Mouse (Mus musculus) gastrocnemius, postnatal 4 days (tissue): ENCODE results near the gene Vim. TPM values are rescaled to one million over a fixed set of nuclear protein-coding genes. Genes with fewer than 3 reads are reported as not detected.

Experiments
- DNase-seq, 2 experiments: peaks; one replicate each; pipeline ENCODE4 v3.0.0; 2021 to 2022; ENCODE audit warnings: low spot score in 2 of 2, mixed read lengths in 2 of 2
- long read RNA-seq, 2 experiments: library from polyadenylated mRNA; stranded (forward); transcript quantifications; one replicate each; pipeline ENCODE4 v2.0.0; 2021
- total RNA-seq, 2 experiments: library from RNA; stranded (reverse); gene quantifications; 2 replicates each; pipeline ENCODE4 v1.2.3; 2021

Vim gene
- 1,000 to 10,000 TPM; 1,312 to 1,441 TPM for total RNA-seq
- long read RNA-seq, experiment 1, transcript Vim-203 (5 exons, 535 nt) = minor isoform, 5 of 563 reads
- long read RNA-seq, experiment 1, transcript Vim-201 (9 exons, 2,193 nt) = major isoform, 528 of 563 reads
- long read RNA-seq, experiment 1, partial matches to known transcripts = 14 of 563 reads
- long read RNA-seq, experiment 1, other reads (novel, unspliced or antisense) = 15 of 563 reads
- long read RNA-seq, experiment 2, transcript Vim-201 (9 exons, 2,193 nt) = major isoform, 653 of 680 reads
- long read RNA-seq, experiment 2, partial matches to known transcripts = 14 of 680 reads
- long read RNA-seq, experiment 2, other reads (novel, unspliced or antisense) = 10 of 680 reads

DNA sequence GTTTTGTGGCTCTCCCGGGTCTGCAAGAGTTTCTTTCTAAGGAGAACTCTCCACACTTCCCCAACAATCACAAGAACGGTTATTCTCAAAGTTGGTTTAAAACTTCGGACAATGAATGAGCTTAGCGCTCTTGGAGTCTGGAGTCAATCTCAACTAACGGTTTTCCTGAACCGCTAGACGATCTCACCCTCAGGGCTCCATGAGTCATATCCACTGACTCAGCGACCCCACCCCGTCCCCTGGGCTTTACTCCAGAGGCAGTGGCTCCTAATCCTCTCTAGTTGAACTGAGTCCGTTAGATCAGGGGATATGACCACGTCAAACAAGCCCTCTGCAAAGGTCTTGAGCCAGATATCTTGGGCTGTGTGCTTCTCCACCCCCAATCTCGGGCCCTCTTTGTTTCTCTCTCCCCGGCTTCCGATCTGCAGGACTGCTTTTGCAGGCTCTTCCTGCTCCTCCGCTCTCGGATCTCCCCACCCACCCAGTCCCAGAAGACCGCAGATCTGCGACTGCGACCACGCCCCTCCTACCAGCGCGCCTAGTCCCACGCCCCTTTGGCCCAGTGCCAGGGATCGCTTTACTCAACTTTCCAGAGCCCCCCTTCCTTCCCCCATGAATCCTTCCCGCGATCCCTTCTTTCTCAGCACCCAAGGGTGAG, at the start of gene Vim:
Gene Vim, plus strand, starts transcription at position 520 of the 658 bp plus-strand sequence.
- peak; percentile 88 to 94 for DNase-seq

DNA sequence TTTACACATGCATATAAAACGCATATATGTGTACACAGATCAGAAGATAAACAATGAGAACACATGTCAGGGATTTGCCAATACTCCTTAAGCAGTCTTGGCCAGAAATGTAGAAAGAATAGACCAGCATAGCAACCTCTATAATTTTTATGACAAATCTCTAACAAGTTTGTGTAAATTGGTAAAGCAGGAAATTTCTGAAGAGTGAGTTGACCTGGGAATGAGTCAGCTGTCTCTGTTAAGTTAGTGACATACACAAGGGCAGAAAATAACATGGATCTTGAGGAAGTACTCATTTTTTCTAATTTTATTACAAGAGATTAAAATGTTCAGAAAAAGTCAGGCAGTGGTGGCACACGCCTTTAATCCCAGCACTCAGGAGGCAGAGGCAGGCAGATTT, 47.5 kb upstream of the Vim start:
- DNase-seq = no peak

DNA sequence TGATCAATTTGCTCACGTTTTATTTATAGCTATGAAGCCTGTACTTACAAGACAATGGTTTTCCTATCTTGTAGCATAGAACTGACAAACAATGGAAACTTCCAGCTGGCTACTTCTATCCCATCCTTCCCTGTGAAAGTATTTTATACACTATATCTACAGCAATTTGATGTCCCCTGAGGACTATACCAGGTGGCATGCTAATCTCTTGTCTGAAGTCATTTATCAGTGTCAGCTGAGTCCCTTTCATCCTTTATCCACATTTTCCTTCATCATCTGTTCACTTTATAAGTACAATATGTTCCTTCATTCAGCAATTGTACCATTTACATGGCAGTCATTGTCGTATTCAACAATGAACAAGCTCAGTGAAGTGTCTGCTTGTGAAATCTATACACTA, 46.6 kb upstream of the Vim start:
- DNase-seq = no peak

DNA sequence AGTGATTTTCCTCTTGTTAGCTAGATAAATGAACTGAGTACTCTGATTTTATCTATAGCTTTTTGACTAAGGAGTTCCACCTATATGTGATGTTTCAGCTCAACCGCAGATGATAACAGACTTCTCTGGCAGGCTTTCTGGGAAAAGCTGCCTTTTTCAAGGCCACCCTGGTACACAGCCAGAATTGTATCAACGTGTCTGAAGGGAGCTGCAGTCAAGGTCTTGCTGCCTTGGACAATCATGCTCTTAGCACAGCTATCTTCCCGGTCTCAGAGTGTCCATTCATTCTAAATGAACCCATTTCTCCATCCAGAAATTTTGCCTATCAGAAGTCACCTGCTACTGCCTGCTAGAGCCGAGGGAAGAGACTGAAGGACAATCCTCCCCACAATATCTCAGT, 46.2 kb upstream of the Vim start:
- no peak for DNase-seq

DNA sequence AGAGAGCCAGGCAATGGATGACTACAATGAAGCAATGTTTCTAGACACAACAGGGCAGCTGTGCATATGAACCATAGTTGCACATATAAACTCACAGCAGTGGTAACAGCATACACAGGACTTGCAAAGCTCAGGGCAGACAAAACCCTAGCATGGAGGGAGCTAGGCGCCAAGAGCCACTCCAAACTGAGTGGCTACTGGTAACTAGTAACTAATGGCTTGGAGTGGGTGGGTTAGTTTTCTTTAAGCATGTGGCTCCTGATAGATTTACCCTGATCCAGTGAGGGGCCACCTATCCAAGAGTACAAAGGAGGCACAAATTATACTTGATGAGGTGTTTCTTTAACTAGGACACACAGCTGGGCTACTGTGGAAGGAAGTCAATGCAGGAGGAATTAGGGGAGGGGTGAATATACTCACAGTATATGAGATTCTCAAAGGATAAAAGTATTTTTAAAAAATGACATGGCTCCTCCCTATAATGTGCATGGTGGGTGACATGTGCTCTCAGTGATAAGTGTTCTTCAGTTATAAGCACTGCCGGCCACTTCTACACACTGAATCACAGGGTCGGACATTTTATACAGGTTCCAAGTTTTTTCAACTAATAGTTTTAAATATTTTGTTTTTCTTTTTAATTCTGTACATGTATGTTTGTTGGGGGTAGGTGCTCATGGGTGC, 44.3 kb upstream of the Vim start:
- DNase-seq = no peak

DNA sequence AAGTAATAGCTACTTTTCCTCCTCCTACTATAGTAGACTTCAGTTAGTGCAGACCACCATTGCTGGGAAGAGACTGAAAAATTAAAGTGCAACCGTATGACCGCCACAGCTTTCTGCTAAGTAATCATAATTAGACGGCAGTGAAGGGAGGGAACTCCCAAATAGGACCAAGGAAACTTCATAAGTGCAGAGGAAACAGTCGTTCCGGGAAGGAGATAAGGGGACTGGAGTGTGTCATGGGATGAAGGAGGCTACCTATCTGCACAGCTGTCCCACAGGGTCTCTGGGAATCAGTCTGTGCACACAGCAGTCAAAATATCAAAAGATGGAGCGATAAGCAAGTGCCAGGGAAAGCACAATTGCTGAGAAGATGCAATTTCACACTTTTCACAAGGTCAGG, 43.1 kb upstream of the Vim start:
- no peak for DNase-seq

DNA sequence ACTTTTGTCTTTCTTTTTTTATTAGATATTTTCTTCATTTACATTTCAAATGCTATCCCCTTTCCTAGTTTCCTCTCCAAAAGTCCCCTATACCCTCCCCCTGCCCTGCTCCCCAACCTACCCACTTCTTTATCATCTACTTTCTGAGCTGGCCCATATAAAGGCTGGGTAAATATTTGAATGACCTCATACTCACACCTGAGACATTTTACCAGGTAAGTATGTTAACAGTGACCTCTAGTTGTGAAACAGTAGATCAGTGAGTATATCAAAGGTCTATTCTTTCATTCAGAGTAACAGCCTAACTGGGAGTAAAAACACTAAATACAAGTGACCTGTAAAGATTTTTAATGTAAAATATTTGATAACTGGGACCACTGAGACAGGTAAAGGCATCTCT, 37.0 kb upstream of the Vim start:
- no peak for DNase-seq

DNA sequence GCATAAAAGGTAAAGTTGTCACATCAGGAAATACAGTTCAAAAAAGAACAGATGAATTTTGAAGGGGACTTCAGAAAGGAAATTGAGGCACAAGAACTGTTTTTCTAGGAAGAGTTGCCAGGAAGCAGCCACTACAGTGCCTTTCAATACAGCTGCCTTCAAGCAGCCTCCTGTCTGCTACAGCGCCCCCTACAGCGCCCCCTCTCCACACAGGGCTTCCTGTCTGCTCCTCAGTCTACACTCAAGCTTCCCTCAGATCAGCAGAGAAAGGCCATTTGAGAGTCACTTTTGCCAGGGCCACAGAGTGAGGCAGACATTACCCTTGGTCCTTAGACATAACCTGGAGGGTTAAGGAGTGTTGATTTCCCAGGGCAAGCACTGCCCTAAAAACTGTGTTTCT, 36.0 kb upstream of the Vim start:
- DNase-seq = no peak

DNA sequence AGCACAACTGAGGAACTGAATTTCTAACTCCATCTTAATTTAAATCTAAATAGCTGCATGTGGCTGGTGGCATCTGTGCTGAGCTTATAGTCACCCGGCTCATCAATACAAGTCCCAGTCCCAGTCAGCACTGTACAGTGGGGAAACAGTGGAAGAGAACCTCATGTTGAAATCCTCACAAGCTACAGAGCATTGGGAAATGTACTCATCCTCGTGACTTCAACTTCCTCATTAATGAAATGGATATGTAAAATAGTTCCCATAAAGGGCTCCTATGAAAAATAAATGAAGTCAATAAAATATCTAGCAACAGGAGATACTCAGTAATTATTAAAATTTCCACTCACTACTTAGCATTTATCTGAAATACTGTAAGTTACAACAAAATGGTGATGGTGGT, 35.5 kb upstream of the Vim start:
- DNase-seq = no peak

DNA sequence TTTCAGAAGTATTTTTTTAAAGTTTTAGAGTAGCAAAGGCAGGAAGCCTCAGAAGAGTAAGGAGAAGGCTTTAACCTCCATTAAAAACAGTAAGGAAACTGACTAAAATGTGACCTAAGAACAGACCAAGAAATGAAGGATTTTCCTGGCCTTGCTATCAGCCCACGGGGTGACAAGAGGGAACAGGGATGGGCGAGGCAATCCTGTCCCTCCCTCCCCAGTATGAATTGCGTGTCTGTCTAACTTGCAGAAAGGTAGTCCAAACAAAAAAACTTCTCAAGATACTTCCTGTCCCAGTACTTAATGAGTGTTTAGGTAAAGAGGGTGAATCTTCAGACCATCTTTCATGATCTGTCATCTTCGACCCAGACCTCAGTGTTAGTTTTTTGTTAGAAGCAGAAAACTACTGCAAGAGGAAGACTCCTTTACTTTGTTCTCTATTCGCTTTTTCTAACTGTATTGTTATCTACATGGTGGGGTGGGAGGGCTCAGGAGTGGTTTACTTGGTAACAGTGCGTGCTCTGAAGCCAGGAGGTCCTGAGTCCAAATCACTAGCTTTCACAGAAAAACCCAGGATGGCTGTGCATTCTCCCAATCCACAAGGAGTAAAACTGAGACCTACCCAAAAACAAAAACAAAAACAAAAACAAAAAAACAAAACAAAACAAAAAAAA, 34.9 kb upstream of the Vim start:
- DNase-seq = no peak

DNA sequence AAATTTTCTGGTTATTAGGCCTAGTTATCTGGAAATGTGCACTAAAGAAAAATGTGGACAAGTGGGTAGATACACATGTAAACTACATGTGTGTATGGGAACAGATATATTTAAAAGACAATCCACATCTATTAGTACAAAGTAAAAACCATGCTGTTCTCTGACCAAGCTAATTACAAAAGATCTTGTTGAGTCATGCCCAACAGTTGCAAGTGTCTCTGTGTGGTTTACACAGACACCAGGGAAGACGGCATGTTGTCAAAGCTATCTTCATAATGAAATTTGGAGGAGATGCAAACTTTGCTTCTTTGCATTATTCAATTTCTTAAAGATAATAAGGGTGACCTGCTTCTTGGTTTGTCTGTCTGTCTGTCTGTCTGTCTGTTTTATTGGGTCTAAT, 33.9 kb upstream of the Vim start:
- no peak for DNase-seq

DNA sequence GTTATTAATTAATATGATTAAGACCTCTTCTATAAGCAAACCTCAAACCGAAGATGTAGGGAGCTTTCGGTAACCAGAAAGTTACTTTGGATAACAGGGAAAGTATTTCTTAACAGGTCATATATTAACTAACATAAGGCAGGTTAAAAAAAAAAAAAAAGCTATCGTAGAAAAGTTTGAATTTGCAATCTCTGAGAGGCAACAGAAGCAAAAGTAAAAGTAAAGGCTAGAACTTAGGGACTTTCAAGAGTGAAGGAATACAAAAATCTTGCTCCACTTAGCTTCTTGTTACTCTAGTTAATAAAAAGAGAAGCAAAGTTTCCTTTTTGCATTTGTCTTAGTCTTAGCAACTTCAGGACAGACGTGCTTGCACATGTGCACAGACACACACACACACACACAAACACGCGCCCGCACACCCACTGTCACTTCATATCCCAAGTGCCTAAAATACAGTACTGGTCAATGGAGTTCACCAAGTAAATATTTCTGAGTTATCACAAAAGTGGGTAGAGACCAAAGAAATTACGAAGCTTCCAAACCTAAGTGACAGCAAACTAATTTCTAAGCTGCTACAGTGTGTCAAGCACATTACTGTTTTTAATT, 30.1 kb upstream of the Vim start:
- no peak for DNase-seq

DNA sequence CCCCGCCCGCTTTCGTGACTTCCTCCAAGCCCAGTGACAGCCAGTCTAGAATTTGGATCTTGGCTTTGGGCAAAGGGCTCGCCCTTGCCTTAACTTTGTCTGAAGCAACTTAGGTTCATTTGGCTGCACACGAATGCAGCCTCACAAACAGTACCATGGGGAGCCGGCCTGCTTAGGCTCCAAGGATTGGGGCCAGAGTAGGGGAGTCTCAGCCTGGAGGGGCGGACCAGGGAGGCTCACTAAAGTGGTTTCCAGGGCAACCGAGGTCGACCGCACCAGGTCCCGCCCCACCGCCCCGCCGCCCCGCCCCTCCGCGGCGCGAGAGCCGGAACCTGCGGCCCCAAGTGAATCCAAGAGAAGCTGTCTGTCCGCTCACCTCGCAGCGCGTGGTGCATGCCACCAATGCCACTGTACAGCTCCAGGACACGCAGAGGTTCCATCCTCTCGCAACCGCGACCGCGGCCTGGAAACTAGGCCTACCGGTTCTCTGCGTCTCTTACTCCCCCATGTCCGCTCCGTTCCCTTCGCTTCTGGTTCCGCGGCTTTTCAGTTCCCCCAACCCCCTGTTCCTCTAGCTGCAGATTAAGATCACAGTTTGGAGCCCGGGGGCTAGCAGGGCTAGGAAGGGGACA, 29.4 kb upstream of the Vim start, which contains the start of gene Trdmt1:
Gene Trdmt1, minus strand, starts transcription at position 476 of the 632 bp plus-strand sequence.
- peak; percentile 66 to 86 for DNase-seq

DNA sequence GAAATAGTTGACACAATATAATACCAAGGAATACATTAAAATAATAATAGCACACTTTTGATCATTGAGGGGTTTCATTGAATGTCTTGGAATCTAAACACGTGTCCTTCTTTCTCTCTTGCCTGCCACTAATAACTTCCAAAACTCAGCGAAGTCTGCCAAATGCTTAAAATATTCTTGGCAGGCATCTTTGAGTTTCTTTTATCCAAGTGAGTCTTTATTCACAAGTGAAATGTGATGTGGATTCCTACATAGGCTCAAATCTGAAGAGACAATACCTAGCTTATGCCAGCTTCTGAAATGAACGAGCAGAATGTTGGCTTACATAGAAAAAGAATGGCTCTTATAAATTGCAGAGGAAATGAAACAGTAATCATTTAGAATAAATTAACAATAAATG, 25.0 kb upstream of the Vim start:
- DNase-seq = no peak

DNA sequence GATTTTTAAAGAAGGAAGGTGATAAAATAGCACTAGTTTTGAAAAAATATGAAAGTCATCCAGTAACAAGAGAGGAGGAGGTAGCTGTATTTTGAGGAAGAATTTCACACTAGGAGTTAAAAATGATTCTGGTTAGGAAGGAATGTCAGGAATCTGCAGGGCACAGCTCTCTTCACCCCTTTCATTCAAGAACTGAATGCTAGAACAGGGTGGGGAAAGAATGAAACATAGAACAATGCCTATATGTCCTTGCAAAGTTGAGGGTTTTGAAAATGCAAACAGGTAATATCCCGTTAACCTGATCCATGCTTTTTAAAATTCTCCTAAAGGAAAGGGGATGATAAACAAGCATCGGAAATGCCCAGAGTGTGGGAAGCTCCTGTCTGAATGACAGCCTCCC, 19.8 kb upstream of the Vim start:
- no peak for DNase-seq

DNA sequence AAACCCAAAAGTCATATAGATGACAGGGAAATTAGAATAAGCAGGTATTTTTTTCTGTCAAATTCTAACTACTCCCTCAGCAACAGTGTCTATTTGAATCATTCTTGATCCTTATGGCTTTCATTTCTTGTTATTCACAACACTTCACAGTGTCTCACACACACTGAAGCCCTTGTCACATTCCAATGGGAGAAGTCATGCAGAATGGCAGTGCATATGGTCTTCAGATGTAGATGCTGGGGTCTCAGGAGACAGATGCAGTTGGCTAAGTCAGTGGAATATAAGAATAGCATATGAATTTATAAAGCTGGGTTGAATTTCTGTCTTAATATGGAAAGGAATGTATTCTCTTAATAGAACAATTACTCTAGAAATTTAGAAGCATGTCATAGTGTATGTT, 17.5 kb upstream of the Vim start:
- DNase-seq = no peak

DNA sequence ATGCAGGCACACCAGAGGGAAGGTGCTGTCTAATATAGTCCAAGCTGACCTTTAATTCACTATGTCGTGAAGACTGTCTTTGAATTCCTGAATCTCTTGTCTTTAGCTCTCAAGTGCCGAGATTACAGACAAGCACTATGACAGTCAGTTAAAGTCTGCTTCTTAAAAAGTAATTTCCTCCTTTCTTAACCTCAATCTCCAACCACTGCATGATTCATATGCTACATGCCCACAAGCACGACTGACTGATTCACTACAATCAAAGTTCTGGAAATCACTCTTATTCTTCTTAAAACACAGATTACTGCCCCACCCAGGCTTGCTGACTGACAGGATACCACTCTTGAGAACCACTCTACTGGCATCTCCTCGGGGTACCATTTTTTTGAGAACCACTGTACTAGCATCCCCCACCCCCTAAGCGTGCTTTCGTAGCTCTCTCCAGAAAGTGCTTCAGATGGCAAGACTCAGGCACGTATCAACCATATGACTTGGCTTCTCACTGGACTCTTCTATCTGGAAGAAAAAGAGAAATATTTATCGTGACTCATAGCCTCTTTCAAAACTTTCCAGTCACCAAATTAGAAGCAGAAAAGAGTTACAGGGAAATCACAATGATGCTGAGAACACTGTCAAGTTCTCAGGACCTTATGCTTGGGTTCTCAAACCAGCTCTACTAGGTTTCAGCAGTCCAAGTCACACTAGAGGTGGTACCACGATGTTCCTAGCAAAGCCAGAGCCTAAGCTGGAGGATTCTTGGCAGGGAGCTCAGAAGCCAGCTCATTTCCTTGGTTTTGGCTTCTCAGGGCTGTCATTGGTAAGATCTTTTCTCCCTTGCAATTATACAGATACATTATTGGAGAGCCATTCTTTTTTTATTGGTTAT, 16.3 kb upstream of the Vim start:
- no peak for DNase-seq

DNA sequence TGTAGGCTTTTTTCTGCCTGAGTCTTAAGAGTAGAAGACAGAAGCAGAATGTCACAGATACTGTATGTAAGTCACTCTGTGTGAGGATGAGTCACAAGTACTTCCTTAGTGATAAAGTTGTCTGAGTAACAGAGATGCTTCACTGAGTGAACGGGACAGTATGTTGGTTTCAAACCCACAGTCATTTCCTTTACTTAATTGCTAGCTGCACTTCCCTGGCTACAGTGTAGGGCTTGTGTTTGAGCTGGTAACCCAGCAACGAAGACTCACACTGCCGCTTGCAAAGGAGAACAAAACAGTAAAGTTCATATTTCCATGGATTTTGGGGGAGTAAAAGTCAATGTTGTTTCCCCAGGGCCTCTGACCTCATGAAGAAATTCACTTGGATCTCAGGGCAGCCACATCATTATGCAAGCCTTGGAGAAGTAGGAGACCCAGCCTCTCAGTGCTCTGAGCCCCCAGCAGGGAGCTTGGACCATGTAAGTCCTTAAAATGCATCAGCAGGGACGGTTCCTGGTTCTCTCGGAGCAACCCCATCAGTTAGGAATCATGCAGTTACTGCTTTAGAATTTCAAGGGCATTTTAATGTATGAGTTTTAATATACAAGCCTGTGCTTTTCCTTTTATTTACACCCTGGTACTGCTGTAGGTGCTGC, 15.0 kb upstream of the Vim start:
- no peak for DNase-seq

DNA sequence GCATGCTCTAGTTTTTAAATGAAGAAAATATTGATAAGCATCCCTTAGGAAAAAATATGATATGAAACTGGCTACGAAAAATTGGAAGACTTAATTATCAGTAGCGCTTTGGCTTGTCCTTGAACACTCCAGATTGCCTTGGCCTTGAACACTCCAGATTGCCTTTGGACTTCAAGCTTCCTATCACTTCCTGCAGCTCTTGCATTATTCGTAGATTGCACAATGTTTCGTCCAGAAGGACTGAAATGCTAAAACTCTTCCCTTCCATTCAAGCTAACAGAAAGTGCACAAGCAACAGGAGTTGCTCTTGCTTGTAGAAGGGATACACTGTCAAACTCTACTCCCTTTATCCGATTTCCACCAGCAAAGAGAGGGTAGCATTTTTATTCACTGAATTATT, 14.4 kb upstream of the Vim start:
- DNase-seq = no peak
